Mouse (Mus musculus) stomach, embryonic 14.5 days (tissue): ENCODE measurements around the gene Hist1h2bn. TPM values are rescaled to one million over a fixed set of nuclear protein-coding genes. Genes with fewer than 3 reads are reported as not detected.
"Not testable (repeated sequence)": the region's sequence is repeated elsewhere in the genome, so short reads cannot be mapped to it uniquely, and the experiment has no call there.

Source experiments
- ATAC-seq: fragments of 200-750 bp; cut with Nextera tagmentation; 2 replicates; pipeline ENCODE4 v1.8.0; 2017; ENCODE audit warnings: low read depth, moderate TSS enrichment; ENCODE audit not compliant: insufficient number of reproducible peaks, insufficient read depth, low FRiP score
- H3K27ac ChIP-seq: fragments of 300-500 bp; sonication (generic); 2 replicates; pipeline ENCODE4 v1.5.1; 2014; ENCODE audit warnings: mild to moderate bottlenecking, low read length, moderate library complexity, mixed read lengths
- H3K27me3 ChIP-seq: fragments of 300-500 bp; sonication (generic); 2 replicates; pipeline ENCODE4 v1.6.1; 2014; ENCODE audit warnings: low read length, control low read depth, mixed read lengths; ENCODE audit not compliant: control insufficient read depth, insufficient read depth
- H3K36me3 ChIP-seq: fragments of 300-500 bp; sonication (generic); 2 replicates; pipeline ENCODE4 v1.6.1; 2014; ENCODE audit warnings: mild to moderate bottlenecking, control low read depth, low read length, moderate library complexity, mixed read lengths; ENCODE audit not compliant: control insufficient read depth, insufficient read depth
- H3K4me1 ChIP-seq: fragments of 300-500 bp; sonication (generic); 2 replicates; pipeline ENCODE4 v1.6.1; 2014; ENCODE audit warnings: low read length, control low read depth, mixed read lengths; ENCODE audit not compliant: control insufficient read depth, insufficient read depth
- H3K4me2 ChIP-seq: fragments of 300-500 bp; sonication (generic); replicated peaks from 2 replicates; pipeline ENCODE4 v1.6.1; 2014; ENCODE audit warnings: low read depth, low read length, control low read depth
- H3K4me3 ChIP-seq: fragments of 300-500 bp; sonication (generic); 2 replicates; pipeline ENCODE4 v1.5.1; 2014; ENCODE audit warnings: low read depth, low read length, control low read depth
- H3K9ac ChIP-seq: fragments of 300-500 bp; sonication (generic); replicated peaks from 2 replicates; pipeline ENCODE4 v1.6.1; 2014; ENCODE audit warnings: low read depth, mild to moderate bottlenecking, control low read depth, low read length, moderate library complexity, mixed read lengths
- H3K9me3 ChIP-seq: fragments of 300-500 bp; sonication (generic); 2 replicates; pipeline ENCODE4 v1.6.1; 2016; ENCODE audit warnings: low read depth, low read length, control low read depth; ENCODE audit not compliant: control insufficient read depth
- WGBS: fragments of 180-500 bp; shearing (Covaris S2); extraction: QIAGEN DNeasy Blood & Tissue Kit; methylation state at CpG from one replicate; pipeline ENCODE4 v1.1.7; 2014; 5-methylcytosine and 5-hydroxymethylcytosine counted together
- polyA plus RNA-seq: library from polyadenylated mRNA; unstranded; fragments of >200 nt; fragmentation: Nextera tagmentation; extraction: Ambion mirVana; gene quantifications from 2 replicates; pipeline ENCODE4 v1.2.1, GENCODE M21; 2014

Gene Hist1h2bn
- polyA plus RNA-seq, 1 experiment from 2014 or later, result 3.1 TPM

GRCm38 (mm10) chr13:21783255-21783617 lies 29.3 kb downstream of the Hist1h2bn start, which contains the start of gene Hist1h3i:
Gene Hist1h3i (minus strand): TSS chr13:21783370.
- H3K36me3 ChIP-seq, result no peaks in the 10 kb centered on the region
- 0% methylated on average over 13 of the region's 20 CpGs for WGBS
- peaks cover 18% of the 10 kb centered on the region; the same call in 1 of the 2 replicates for H3K4me1 ChIP-seq
- H3K9me3 ChIP-seq, result no peaks in the 10 kb centered on the region
- H3K4me3 ChIP-seq, result peak within 1 kb of the TSS; percentile 36
- peak within 1 kb of the TSS; percentile 58 for H3K9ac ChIP-seq
- H3K4me2 ChIP-seq, result peak within 1 kb of the TSS; percentile 81
- H3K27ac ChIP-seq, result peak within 1 kb of the TSS; percentile 93
- ATAC-seq, result peak; percentile 71
- no peaks in the 10 kb centered on the region for H3K27me3 ChIP-seq

GRCm38 (mm10) chr13:21783734-21784161 lies 29.8 kb downstream of the Hist1h2bn start:
- WGBS, result 1% methylated on average over 9 of the region's 9 CpGs
- Histone ChIP-seq H3K9me3 (no peaks in the 10 kb centered on the region), H3K4me1 (peaks cover 20% of the 10 kb centered on the region; the same call in 1 of the 2 replicates), H3K4me3 (peak overlapping the region; percentile 36), H3K9ac (peak overlapping the region; percentile 25), H3K27ac (peak overlapping the region; percentile 93), H3K4me2 (peak overlapping the region; percentile 43), H3K36me3 (no peaks in the 10 kb centered on the region), H3K27me3 (no peaks in the 10 kb centered on the region)
- ATAC-seq, result no peak

GRCm38 (mm10) chr13:21784311-21784710 lies 30.4 kb downstream of the Hist1h2bn start:
- H3K27me3 ChIP-seq, result no peaks in the 10 kb centered on the region
- no peaks in the 10 kb centered on the region for H3K36me3 ChIP-seq
- no peak for ATAC-seq
- H3K4me1 ChIP-seq, result peaks cover 20% of the 10 kb centered on the region; the same call in 1 of the 2 replicates
- H3K9ac ChIP-seq, result peak overlapping the region; percentile 25
- peak overlapping the region; percentile 36 for H3K4me3 ChIP-seq
- no peaks in the 10 kb centered on the region for H3K9me3 ChIP-seq
- H3K4me2 ChIP-seq, result peak overlapping the region; percentile 43
- WGBS, result 22% methylated on average over 6 of the region's 6 CpGs
- peak overlapping the region; percentile 93 for H3K27ac ChIP-seq

DNA sequence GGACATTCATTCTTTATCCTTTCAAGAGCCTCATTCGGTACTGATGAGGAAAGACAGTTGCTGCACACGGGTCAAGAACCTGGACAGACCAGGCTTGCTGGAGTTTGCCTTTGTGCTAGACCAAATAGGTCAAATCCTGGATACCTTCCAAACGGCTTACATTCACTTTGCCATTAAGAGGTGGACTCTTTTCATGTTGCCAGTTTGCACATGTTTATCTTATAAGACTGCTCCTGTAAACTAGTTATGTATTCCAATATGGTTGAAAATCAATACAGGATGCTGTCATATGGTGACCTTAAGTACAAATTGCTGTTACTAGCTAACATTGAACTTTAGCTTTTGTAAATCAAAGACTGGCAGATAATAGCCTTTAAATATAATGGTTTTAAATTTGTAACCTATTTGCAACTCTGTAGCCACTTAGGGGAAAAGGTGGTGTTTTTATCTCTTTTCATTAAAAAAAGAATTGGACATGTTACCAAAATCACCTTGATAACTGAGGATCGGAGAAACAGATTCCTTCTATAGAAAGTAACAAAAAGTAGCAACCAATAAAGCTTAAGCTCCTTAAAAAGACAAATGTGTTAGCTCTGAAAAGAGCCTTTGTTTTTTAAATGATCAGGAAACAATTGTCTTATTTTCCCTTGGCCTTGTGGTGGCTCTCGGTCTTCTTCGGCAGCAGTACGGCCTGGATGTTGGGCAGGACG lies 32.4 kb downstream of the Hist1h2bn start:
- Histone ChIP-seq H3K9ac (peak overlapping the region; percentile 34; the same call in 1 of the 2 replicates), H3K27me3 (no peaks in the 10 kb centered on the region), H3K9me3 (no peaks in the 10 kb centered on the region), H3K36me3 (no peaks in the 10 kb centered on the region), H3K4me3 (peak overlapping the region; percentile 29), H3K4me1 (peaks cover 24% of the 10 kb centered on the region; the same call in 1 of the 2 replicates), H3K4me2 (peak overlapping the region; percentile 46), H3K27ac (peak overlapping the region; percentile 82)
- WGBS, result 3% methylated on average over 8 of the region's 8 CpGs
- no peak for ATAC-seq

DNA sequence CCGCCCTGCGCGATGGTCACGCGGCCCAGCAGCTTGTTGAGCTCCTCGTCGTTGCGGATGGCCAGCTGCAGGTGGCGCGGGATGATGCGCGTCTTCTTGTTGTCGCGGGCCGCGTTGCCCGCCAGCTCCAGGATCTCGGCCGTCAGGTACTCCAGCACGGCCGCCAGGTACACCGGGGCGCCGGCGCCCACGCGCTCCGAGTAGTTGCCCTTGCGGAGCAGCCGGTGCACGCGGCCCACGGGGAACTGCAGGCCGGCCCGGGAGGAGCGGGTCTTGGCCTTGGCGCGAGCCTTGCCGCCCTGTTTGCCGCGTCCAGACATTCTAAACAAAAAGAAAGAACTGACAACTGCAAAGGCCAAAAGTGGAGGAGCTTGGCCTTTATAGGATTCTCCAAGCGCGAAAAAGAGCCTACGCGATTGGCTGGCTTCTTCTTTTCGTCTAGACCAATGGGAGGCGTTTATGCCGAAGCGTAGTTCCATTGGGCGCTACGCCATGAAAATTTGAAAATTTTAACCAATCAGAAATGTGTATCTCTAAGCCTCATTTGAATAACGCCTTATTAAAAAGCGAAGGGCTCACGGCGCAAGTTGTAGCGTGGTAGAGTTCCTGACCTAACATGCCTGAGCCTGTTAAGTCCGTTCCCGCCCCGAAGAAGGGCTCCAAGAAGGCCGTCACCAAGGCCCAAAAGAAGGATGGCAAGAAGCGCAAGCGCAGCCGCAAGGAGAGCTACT lies 33.1 kb downstream of the Hist1h2bn start, which contains the start of the genes Hist1h2an and Hist1h2bp:
Hist1h2an (minus strand) TSS at position 320 of the 731 bp plus-strand sequence.
Hist1h2bp (plus strand) TSS at position 563 of the 731 bp plus-strand sequence.
- Histone ChIP-seq H3K4me2 (peak within 1 kb of the TSS; percentile 46), H3K27ac (peak within 1 kb of the TSS; percentile 82), H3K4me3 (peak within 1 kb of the TSS; percentile 29), H3K9ac (peak within 1 kb of the TSS; percentile 34), H3K4me1 (peaks cover 24% of the 10 kb centered on the region; the same call in 1 of the 2 replicates)
- 1% methylated on average over 32 of the region's 63 CpGs for WGBS
- ATAC-seq, result peak; percentile 93
- not testable (repeated sequence) for H3K36me3 ChIP-seq, H3K9me3 ChIP-seq, H3K27me3 ChIP-seq

DNA sequence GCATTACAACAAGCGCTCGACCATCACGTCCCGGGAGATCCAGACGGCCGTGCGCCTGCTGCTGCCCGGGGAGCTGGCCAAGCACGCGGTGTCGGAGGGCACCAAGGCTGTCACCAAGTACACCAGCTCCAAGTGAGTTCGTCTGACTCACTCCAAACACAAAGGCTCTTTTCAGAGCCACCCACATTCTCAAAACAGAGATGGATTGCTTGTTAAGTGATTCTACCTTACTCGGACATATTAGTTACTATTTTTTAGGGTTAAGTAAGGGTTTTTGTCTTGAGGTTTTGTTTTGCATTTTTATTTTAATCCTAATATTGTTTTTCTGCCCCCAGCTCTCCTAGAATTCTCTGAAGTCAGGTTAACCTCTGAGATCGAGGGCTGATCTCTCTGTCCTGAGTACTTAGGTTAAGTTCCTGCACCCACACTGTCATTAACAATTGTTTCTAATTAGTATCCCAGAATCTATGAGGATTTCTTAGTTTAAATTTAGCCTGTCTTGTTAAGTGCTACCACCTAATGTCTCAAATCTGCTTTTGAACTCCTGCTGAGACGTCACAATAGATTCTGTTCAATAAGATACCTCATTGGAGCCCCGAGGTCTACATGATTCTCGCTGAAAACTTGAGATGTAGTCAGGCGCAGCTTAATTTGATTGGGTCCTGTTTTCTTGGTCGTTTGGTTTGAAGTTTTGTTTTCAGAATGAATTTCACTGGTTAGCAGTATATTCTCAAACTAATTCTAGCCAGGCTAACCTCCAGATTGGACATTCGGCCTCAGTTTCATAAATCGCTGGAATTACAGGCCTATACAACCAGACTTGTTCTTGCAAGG lies 34.1 kb downstream of the Hist1h2bn start:
- peaks cover 24% of the 10 kb centered on the region; the same call in 1 of the 2 replicates for H3K4me1 ChIP-seq
- peak overlapping the region; percentile 79 for H3K27ac ChIP-seq
- no peaks in the 10 kb centered on the region for H3K9me3 ChIP-seq
- WGBS, result 25% methylated on average over 13 of the region's 21 CpGs
- H3K27me3 ChIP-seq, result no peaks in the 10 kb centered on the region
- H3K4me3 ChIP-seq, result peak overlapping the region; percentile 29; the same call in 1 of the 2 replicates
- H3K9ac ChIP-seq, result peak overlapping the region; percentile 33
- H3K36me3 ChIP-seq, result no peaks in the 10 kb centered on the region
- no peak for ATAC-seq
- peak overlapping the region; percentile 40 for H3K4me2 ChIP-seq

DNA sequence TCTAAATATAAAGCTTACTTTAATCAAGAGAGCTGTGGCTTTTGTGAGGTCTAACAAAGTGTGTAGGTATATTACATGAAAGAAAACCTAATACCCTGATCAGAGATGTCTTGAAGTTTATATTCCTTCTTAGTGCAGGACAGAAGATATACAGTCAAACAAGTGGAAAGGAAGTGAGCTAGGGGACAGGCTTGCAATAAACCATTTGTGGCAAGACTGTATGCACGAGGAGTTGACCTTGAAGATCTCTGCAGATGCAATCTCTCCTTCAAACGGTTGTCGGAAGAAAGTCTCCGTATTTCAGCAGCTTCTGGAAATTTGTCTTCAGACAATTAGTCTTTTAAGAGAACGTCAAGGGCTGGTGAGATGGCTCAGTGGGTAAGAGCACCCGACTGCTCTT lies 36.0 kb downstream of the Hist1h2bn start:
- Histone ChIP-seq H3K27me3 (no peaks in the 10 kb centered on the region), H3K27ac (no peak overlapping the region), H3K4me2 (no peak overlapping the region), H3K4me1 (peaks cover 17% of the 10 kb centered on the region; the same call in 1 of the 2 replicates), H3K9ac (no peak overlapping the region), H3K9me3 (no peaks in the 10 kb centered on the region), H3K36me3 (no peaks in the 10 kb centered on the region), H3K4me3 (no peak overlapping the region)
- WGBS, result 42% methylated on average over 6 of the region's 6 CpGs
- ATAC-seq, result no peak
